Mouse (Mus musculus): Measurements from ENCODE around the gene Tuba1b. TPM values are rescaled to one million over a fixed set of nuclear protein-coding genes. Genes with fewer than 3 reads are reported as not detected.

The Tuba1b gene
- 760 and 830 TPM in 2 replicates for polyA plus RNA-seq (2012; rRNA removed)

GRCm38 (mm10) chr15:98934217-98934839 is at the start of gene Tuba1b:
Gene Tuba1b (minus strand): TSS chr15:98934565.

DNA sequence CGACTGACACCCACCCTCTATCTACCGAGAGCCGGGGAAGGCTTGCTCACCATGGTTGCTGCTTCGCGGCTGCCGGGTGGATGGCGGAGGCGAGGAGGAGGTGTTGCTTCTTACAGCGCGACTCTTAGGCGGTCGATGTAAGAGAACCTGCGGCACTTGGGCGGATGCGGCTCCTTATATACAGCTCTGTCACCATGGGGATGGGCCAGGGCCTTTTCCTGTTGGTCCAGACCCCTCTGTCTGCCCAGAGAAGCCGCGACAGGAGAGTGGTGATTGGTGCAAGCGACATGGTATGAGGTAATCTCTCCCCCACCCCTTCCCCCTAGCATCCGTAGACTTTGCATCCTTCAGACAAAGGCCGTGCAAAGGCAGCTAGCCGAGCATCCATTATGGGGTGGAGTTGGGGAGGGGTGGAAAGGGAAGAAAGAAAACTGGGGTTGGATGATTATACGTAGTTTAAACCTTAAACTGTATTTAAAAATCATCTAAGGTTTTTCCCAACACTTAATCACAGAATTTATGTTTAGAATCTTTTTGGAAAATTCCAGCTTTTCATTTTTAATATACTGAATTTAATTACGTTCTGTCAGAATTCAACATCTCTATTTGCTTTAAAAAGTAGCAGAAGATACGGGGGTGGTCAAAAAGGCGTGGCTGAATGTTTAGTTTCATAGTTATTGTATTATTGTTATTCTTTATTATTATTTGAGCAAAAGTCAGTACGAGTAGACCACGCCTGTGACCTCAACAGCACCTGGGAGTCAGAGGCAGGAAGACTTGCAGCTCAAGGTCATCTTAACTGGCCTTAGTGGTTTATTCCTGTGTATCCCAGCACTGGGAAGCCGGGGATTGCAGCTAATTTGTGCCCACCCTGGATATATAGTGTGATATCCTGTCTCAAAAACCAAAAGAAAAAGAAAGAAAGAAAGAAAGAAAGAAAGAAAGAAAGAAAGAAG is 19.3 kb upstream of the Tuba1b start, which contains the start of the genes Gm49450 and Tuba1a:
TSS of gene Gm49450 (minus strand) at position 151 of the 956 bp plus-strand sequence.
TSS of gene Tuba1a (minus strand) at position 303 of the 956 bp plus-strand sequence.

DNA sequence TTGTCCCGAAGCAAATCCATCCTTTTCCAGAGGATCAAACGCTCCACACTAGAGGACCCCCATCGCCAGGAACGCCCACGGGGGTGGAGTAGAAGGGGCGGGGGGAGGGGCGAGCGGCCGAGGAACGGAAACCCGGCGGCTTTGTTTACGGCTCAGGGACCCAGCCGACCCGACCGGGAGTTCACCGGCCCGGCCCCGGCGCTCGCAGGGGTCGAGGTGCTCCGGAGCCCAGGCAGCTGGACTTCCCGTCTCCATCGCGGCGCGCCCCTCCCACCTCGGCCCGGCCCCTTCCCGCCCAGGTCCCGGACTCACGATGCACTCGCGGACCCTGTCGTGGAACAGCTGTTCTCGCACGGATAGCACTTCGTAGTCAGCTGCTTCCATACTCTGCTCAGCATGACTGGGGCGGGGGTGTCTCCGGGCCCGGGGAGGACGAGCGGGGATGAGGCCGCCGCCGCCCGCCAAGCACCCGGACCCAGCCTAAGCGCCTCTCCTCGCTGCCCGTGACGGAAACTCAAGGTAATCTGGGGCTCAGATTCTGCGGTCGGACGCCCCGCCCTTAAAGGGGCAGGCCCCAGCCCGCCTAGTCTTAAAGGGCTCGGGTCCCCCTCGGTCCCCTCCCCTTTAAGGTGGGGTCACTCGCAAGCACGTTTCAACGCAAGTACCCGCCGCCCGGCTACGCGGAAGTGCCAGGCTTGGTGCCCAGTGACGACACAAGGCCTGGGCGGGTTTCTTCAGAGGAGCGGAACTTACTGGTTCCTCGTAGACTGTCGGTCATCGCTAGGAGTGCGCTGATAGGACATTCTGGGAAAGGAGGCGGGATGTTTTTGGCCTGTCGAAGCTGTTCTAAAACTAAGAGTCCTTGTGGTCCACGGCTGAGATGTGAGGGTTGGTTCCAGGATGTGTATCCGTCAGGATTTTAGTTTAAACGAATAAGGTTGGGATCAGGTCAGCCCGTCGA is 16.5 kb downstream of the Tuba1b start, which contains the start of gene Lmbr1l:
TSS of gene Lmbr1l (minus strand) at position 694 of the 961 bp plus-strand sequence.

GRCm38 (mm10) chr15:98897928-98898800 is 36.2 kb downstream of the Tuba1b start, which contains the start of gene Dhh:
Gene Dhh (minus strand): TSS chr15:98898540.

GRCm38 (mm10) chr15:98893940-98894745 is 40.2 kb downstream of the Tuba1b start, which contains the start of gene Rhebl1:
Gene Rhebl1 (minus strand): TSS chr15:98894540.

Other genes starting within 250 kb of the Tuba1b start
- 0.03 and 0.04 TPM in 2 replicates for gene Ccdc65, start 226.4 kb downstream of the Tuba1b start, polyA plus RNA-seq (2012; rRNA removed)
- gene Fkbp11, start 206.4 kb downstream of the Tuba1b start, polyA plus RNA-seq (2012; rRNA removed) = 136 and 198 TPM in 2 replicates
- gene Arf3, start 171.4 kb downstream of the Tuba1b start, polyA plus RNA-seq (2012; rRNA removed) = 17.4 and 22.0 TPM in 2 replicates
- 0.03 and 0.07 TPM in 2 replicates for gene Wnt10b, start 156.4 kb downstream of the Tuba1b start, polyA plus RNA-seq (2012; rRNA removed)
- gene Wnt1, start 144.7 kb downstream of the Tuba1b start, polyA plus RNA-seq (2012; rRNA removed) = not detected in 2 replicates
- 0.01 and 0.02 TPM in 2 replicates for gene Ddn, start 125.1 kb downstream of the Tuba1b start, polyA plus RNA-seq (2012; rRNA removed)
- 47.3 and 53.3 TPM in 2 replicates for gene Prkag1, start 103.0 kb downstream of the Tuba1b start, polyA plus RNA-seq (2012; rRNA removed)
- 3.5 and 6.2 TPM in 2 replicates for gene Kmt2d, start 63.4 kb downstream of the Tuba1b start, polyA plus RNA-seq (2012; rRNA removed)
- 1.5 and 1.6 TPM in 2 replicates for gene Rhebl1, start 40.0 kb downstream of the Tuba1b start, polyA plus RNA-seq (2012; rRNA removed)
- 0.14 and 0.16 TPM in 2 replicates for gene Dhh, start 36.0 kb downstream of the Tuba1b start, polyA plus RNA-seq (2012; rRNA removed)
- 15.8 and 17.4 TPM in 2 replicates for gene Lmbr1l, start 16.3 kb downstream of the Tuba1b start, polyA plus RNA-seq (2012; rRNA removed)
- 0.19 TPM in 1 of 2 replicates, not detected in the other for gene Gm49450, start 19.0 kb upstream of the Tuba1b start, polyA plus RNA-seq (2012; rRNA removed)
- 31.0 and 37.6 TPM in 2 replicates for gene Tuba1a, start 19.1 kb upstream of the Tuba1b start, polyA plus RNA-seq (2012; rRNA removed)
- gene Tuba1c, start 95.3 kb upstream of the Tuba1b start, polyA plus RNA-seq (2012; rRNA removed) = 221 and 258 TPM in 2 replicates
- gene Prph, start 120.6 kb upstream of the Tuba1b start, polyA plus RNA-seq (2012; rRNA removed) = 0.17 and 0.37 TPM in 2 replicates
- 6.3 and 9.4 TPM in 2 replicates for gene Troap, start 140.0 kb upstream of the Tuba1b start, polyA plus RNA-seq (2012; rRNA removed)
- 0.02 and 0.07 TPM in 2 replicates for gene C1ql4, start 153.3 kb upstream of the Tuba1b start, polyA plus RNA-seq (2012; rRNA removed)
- 32.2 and 35.9 TPM in 2 replicates for gene Dnajc22, start 158.6 kb upstream of the Tuba1b start, polyA plus RNA-seq (2012; rRNA removed)
- gene Spats2, start 191.4 kb upstream of the Tuba1b start, polyA plus RNA-seq (2012; rRNA removed) = 5.8 and 6.0 TPM in 2 replicates

Data from liver, embryonic 18 days (tissue).